Mouse (Mus musculus): ENCODE results near the gene Dusp16. TPM values are rescaled to one million over a fixed set of nuclear protein-coding genes. Genes with fewer than 3 reads are reported as not detected.

Dusp16 gene
- polyA plus RNA-seq, 1 experiment, result 6.5 TPM

DNA sequence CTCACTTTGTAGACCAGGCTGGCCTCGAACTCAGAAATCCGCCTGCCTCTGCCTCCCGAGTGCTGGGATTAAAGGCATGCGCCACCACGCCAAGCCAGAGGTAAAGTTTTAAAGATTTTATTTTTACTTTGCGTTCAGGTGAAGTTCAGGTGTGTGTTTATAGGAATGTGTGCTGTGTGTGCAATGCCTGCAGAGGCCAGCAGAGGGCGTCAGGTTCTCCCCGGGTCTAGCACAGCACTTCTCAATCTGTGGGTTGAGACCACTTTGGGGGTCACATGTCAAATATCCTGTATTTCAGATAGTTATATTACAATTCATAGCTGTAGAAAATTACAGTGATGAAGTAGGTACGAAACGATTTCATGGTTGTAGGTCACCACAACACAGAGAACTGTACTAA lies 30.4 kb upstream of the Dusp16 start:
- DNase-seq (ENCODE audit: low read depth in 1 of 2, low spot score in 2 of 2), result no peak
- Histone ChIP-seq H3K27me3 (ENCODE audit: control insufficient read depth, insufficient read depth, low read length) (no peaks in the 10 kb centered on the region), H3K27ac (ENCODE audit: insufficient read depth, low read length) (no peak overlapping the region), H3K36me3 (ENCODE audit: control insufficient read depth, insufficient read depth, low read length) (no peaks in the 10 kb centered on the region), H3K4me1 (ENCODE audit: control insufficient read depth, insufficient read depth, insufficient read length) (peaks cover 3% of the 10 kb centered on the region; the same call in 1 of the 2 replicates), H3K4me3 (ENCODE audit: extremely low read depth, insufficient read depth, insufficient read length) (no peak overlapping the region)
- WGBS, result 80% methylated on average over 10 of the region's 10 CpGs
- peak; percentile 50; the same call in 1 of the 2 replicates for TF ChIP-seq CTCF (IDR thresholded peaks at IDR 0.05; ENCODE audit: extremely low read depth, insufficient read depth, insufficient read length, insufficient replicate concordance)
- no peak for TF ChIP-seq POLR2A (IDR thresholded peaks at IDR 0.05; ENCODE audit: low read depth, low read length)

GRCm38 (mm10) chr6:134820411-134820810 lies 28.0 kb upstream of the Dusp16 start:
- no peaks in the 10 kb centered on the region for H3K27me3 ChIP-seq (ENCODE audit: control insufficient read depth, insufficient read depth, low read length)
- no peak overlapping the region for H3K27ac ChIP-seq (ENCODE audit: insufficient read depth, low read length)
- peaks cover 3% of the 10 kb centered on the region; the same call in 1 of the 2 replicates for H3K4me1 ChIP-seq (ENCODE audit: control insufficient read depth, insufficient read depth, insufficient read length)
- H3K4me3 ChIP-seq (ENCODE audit: extremely low read depth, insufficient read depth, insufficient read length), result no peak overlapping the region
- TF ChIP-seq POLR2A (IDR thresholded peaks at IDR 0.05; ENCODE audit: low read depth, low read length) (no peak), CTCF (IDR thresholded peaks at IDR 0.05; ENCODE audit: extremely low read depth, insufficient read depth, insufficient read length, insufficient replicate concordance) (no peak)
- 80% methylated on average over 6 of the region's 6 CpGs for WGBS
- DNase-seq (ENCODE audit: low read depth in 1 of 2, low spot score in 2 of 2), result no peak
- H3K36me3 ChIP-seq (ENCODE audit: control insufficient read depth, insufficient read depth, low read length), result no peaks in the 10 kb centered on the region

- 84% methylated on average over 5 of the region's 5 CpGs for WGBS
- Histone ChIP-seq H3K4me1 (ENCODE audit: control insufficient read depth, insufficient read depth, insufficient read length) (peaks cover 3% of the 10 kb centered on the region; the same call in 1 of the 2 replicates), H3K36me3 (ENCODE audit: control insufficient read depth, insufficient read depth, low read length) (no peaks in the 10 kb centered on the region), H3K27ac (ENCODE audit: insufficient read depth, low read length) (no peak overlapping the region), H3K4me3 (ENCODE audit: extremely low read depth, insufficient read depth, insufficient read length) (no peak overlapping the region), H3K27me3 (ENCODE audit: control insufficient read depth, insufficient read depth, low read length) (no peaks in the 10 kb centered on the region)
- no peak for DNase-seq (ENCODE audit: low read depth in 1 of 2, low spot score in 2 of 2)
- TF ChIP-seq CTCF (IDR thresholded peaks at IDR 0.05; ENCODE audit: extremely low read depth, insufficient read depth, insufficient read length, insufficient replicate concordance) (no peak), POLR2A (IDR thresholded peaks at IDR 0.05; ENCODE audit: low read depth, low read length) (no peak)
Measured at GRCm38 (mm10) chr6:134819741-134820140, 27.3 kb upstream of the Dusp16 start.

DNA sequence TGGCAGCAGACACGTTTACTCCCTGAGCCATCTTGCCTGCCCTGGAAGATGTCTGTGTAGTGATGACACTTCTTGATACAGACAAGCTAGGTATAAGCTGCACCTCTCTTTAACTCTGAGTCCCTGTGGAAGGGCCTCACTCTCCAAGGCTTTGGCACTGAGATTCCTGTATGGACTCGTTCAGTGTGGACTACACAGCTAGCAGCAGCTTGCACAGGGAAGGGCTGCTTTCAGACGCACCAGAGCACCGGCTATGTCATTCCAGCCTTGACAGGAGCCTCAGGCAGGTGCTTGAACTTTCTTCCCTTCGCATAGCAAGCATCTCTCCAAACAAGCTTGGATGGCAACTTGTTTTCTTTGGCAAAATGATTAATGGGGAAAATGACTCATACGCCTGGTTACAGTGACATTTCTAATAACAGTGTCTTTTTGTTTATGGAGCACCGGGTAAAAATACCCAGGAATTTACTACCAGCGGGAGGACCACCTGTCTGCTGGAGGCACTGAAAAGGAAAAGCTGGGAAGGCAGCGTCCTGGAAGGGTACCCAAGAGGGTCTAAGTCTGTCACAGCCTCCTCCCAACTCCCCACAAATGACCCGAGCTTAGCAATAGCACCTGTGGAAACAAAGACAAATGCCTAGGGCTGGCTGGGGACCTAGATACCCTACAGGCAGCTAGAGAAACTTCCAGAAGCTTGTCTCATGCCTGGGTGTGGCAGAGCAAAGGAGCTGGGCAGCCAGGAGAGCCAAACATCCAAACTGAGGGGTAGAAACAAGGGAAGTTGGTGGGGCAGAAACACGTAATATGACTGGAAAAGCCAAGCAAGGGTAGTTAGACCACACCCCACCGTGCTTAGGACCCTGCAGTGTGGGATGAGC lies 24.9 kb upstream of the Dusp16 start:
- WGBS, result 86% methylated on average over 12 of the region's 12 CpGs
- no peak for DNase-seq (ENCODE audit: low read depth in 1 of 2, low spot score in 2 of 2)
- Histone ChIP-seq H3K4me3 (ENCODE audit: extremely low read depth, insufficient read depth, insufficient read length) (no peak overlapping the region), H3K27ac (ENCODE audit: insufficient read depth, low read length) (no peak overlapping the region), H3K27me3 (ENCODE audit: control insufficient read depth, insufficient read depth, low read length) (no peaks in the 10 kb centered on the region), H3K36me3 (ENCODE audit: control insufficient read depth, insufficient read depth, low read length) (no peaks in the 10 kb centered on the region), H3K4me1 (ENCODE audit: control insufficient read depth, insufficient read depth, insufficient read length) (no peaks in the 10 kb centered on the region)
- TF ChIP-seq POLR2A (IDR thresholded peaks at IDR 0.05; ENCODE audit: low read depth, low read length), result no peak

- no peaks in the 10 kb centered on the region for H3K27me3 ChIP-seq (ENCODE audit: control insufficient read depth, insufficient read depth, low read length)
- H3K4me3 ChIP-seq (ENCODE audit: extremely low read depth, insufficient read depth, insufficient read length), result no peak overlapping the region
- DNase-seq (ENCODE audit: low read depth in 1 of 2, low spot score in 2 of 2), result no peak
- no peaks in the 10 kb centered on the region for H3K4me1 ChIP-seq (ENCODE audit: control insufficient read depth, insufficient read depth, insufficient read length)
- WGBS, result 80% methylated on average over 1 of the region's 1 CpGs
- no peak for TF ChIP-seq POLR2A (IDR thresholded peaks at IDR 0.05; ENCODE audit: low read depth, low read length)
- TF ChIP-seq CTCF (IDR thresholded peaks at IDR 0.05; ENCODE audit: extremely low read depth, insufficient read depth, insufficient read length, insufficient replicate concordance), result no peak
- no peaks in the 10 kb centered on the region for H3K36me3 ChIP-seq (ENCODE audit: control insufficient read depth, insufficient read depth, low read length)
- no peak overlapping the region for H3K27ac ChIP-seq (ENCODE audit: insufficient read depth, low read length)
Measured at GRCm38 (mm10) chr6:134813066-134813465, 20.6 kb upstream of the Dusp16 start.

- Histone ChIP-seq H3K4me3 (ENCODE audit: extremely low read depth, insufficient read depth, insufficient read length) (no peak overlapping the region), H3K4me1 (ENCODE audit: control insufficient read depth, insufficient read depth, insufficient read length) (no peaks in the 10 kb centered on the region), H3K27ac (ENCODE audit: insufficient read depth, low read length) (no peak overlapping the region), H3K36me3 (ENCODE audit: control insufficient read depth, insufficient read depth, low read length) (no peaks in the 10 kb centered on the region), H3K27me3 (ENCODE audit: control insufficient read depth, insufficient read depth, low read length) (no peaks in the 10 kb centered on the region)
- no peak for TF ChIP-seq CTCF (IDR thresholded peaks at IDR 0.05; ENCODE audit: extremely low read depth, insufficient read depth, insufficient read length, insufficient replicate concordance)
- TF ChIP-seq POLR2A (IDR thresholded peaks at IDR 0.05; ENCODE audit: low read depth, low read length), result no peak
- DNase-seq (ENCODE audit: low read depth in 1 of 2, low spot score in 2 of 2), result no peak
- 93% methylated on average over 11 of the region's 11 CpGs for WGBS
Measured at GRCm38 (mm10) chr6:134807794-134808193, 15.4 kb upstream of the Dusp16 start.

- Histone ChIP-seq H3K4me3 (ENCODE audit: extremely low read depth, insufficient read depth, insufficient read length) (no peak overlapping the region), H3K27ac (ENCODE audit: insufficient read depth, low read length) (no peak overlapping the region), H3K36me3 (ENCODE audit: control insufficient read depth, insufficient read depth, low read length) (no peaks in the 10 kb centered on the region), H3K27me3 (ENCODE audit: control insufficient read depth, insufficient read depth, low read length) (no peaks in the 10 kb centered on the region), H3K4me1 (ENCODE audit: control insufficient read depth, insufficient read depth, insufficient read length) (peaks cover 2% of the 10 kb centered on the region; the same call in 1 of the 2 replicates)
- TF ChIP-seq POLR2A (IDR thresholded peaks at IDR 0.05; ENCODE audit: low read depth, low read length), result no peak
- no peak for TF ChIP-seq CTCF (IDR thresholded peaks at IDR 0.05; ENCODE audit: extremely low read depth, insufficient read depth, insufficient read length, insufficient replicate concordance)
- DNase-seq (ENCODE audit: low read depth in 1 of 2, low spot score in 2 of 2), result no peak
- WGBS, result 58% methylated on average over 2 of the region's 2 CpGs
Measured at GRCm38 (mm10) chr6:134807091-134807490, 14.7 kb upstream of the Dusp16 start.

Measured in spleen, adult 2 months (tissue).